Mouse (Mus musculus) E14TG2a.4 (cell line): ENCODE results near the gene Dgki.

ENCODE experiments used
- CTCF ChIP-seq: conservative IDR thresholded peaks from 2 replicates; pipeline ENCODE4 v1.5.1; 2014; ENCODE audit warnings: low read length
- NANOG ChIP-seq: IDR thresholded peaks from 2 replicates; pipeline ENCODE4 v1.6.1; 2014; ENCODE audit warnings: borderline replicate concordance, low read length, mixed read lengths
- POU5F1 ChIP-seq: IDR thresholded peaks from 2 replicates; pipeline ENCODE4 v1.6.1; 2014; ENCODE audit warnings: low read length, borderline replicate concordance

GRCm38 (mm10) chr6:36990186-36990585, 309.8 kb downstream of the Dgki start:
- no peak for TF ChIP-seq POU5F1
- no peak for TF ChIP-seq CTCF
- TF ChIP-seq NANOG: no peak
